Mouse (Mus musculus) left cerebral cortex, adult 2 months (tissue): ENCODE data around the gene Cdyl2. TPM values are rescaled to one million over a fixed set of nuclear protein-coding genes. Genes with fewer than 3 reads are reported as not detected.

Experiments
- DNase-seq, 2 experiments: peaks; one replicate each; pipeline ENCODE4 v3.0.0; 2021 to 2022; ENCODE audit warnings: low spot score in 2 of 2, mixed read lengths in 1 of 2; ENCODE audit errors: extremely low spot score in 1 of 2
- H3K27ac ChIP-seq: fragments of 200-600 bp; 2 replicates; pipeline ENCODE4 v1.8.1; 2022
- H3K4me3 ChIP-seq: fragments of 200-600 bp; 2 replicates; pipeline ENCODE4 v1.8.1; 2022
- CTCF ChIP-seq: fragments of 200-600 bp; IDR thresholded peaks from 2 replicates; pipeline ENCODE4 v1.8.1; 2022; ENCODE audit warnings: antibody characterized with exemption, mild to moderate bottlenecking, moderate library complexity
- intact Hi-C: fragments of 180-260 bp; cut with DNase I; formaldehyde crosslinking; loops from one replicate; pipeline ENCODE4 v1.15.1; 2025
- total RNA-seq, 2 experiments: library from RNA; stranded (reverse); gene quantifications; 2 replicates each; pipeline ENCODE4 v1.2.3; 2021

The Cdyl2 gene
- total RNA-seq, 2 experiments from 2014 or later: 22.4 to 24.1 TPM

GRCm38 (mm10) chr8:116666781-116667325, 65.9 kb downstream of the Cdyl2 start:
- no peak for DNase-seq
- no peak overlapping the region for H3K4me3 ChIP-seq
- intact Hi-C loops: no loop called here
- H3K27ac ChIP-seq: no peak overlapping the region
- TF ChIP-seq CTCF: no peak

- TF ChIP-seq CTCF: no peak
- intact Hi-C loops: loop anchor here (5.0 kb wide), 2 partner anchors 39 to 206 kb away; no protein-coding TSS in a partner anchor
- no peak for DNase-seq
- H3K4me3 ChIP-seq: no peak overlapping the region
- no peak overlapping the region for H3K27ac ChIP-seq
Measured at GRCm38 (mm10) chr8:116661521-116661920, 71.3 kb downstream of the Cdyl2 start.

- intact Hi-C loops: no loop called here
- Histone ChIP-seq H3K4me3 (no peak overlapping the region), H3K27ac (peak overlapping the region; percentile 38; the same call in 1 of the 2 replicates)
- TF ChIP-seq CTCF: no peak
- DNase-seq: no peak
Measured at GRCm38 (mm10) chr8:116656811-116657210, 76.0 kb downstream of the Cdyl2 start.

GRCm38 (mm10) chr8:116654881-116655280, 77.9 kb downstream of the Cdyl2 start:
- Histone ChIP-seq H3K4me3 (no peak overlapping the region), H3K27ac (no peak overlapping the region)
- intact Hi-C loops: no loop called here
- no peak for TF ChIP-seq CTCF
- DNase-seq: no peak

GRCm38 (mm10) chr8:116652949-116653348, 79.8 kb downstream of the Cdyl2 start:
- no peak for TF ChIP-seq CTCF
- intact Hi-C loops: no loop called here
- no peak for DNase-seq
- Histone ChIP-seq H3K4me3 (no peak overlapping the region), H3K27ac (no peak overlapping the region)

- TF ChIP-seq CTCF: no peak
- intact Hi-C loops: no loop called here
- H3K27ac ChIP-seq: no peak overlapping the region; the same call in 1 of the 2 replicates
- no peak for DNase-seq
- no peak overlapping the region for H3K4me3 ChIP-seq
Measured at GRCm38 (mm10) chr8:116649975-116650725, 82.6 kb downstream of the Cdyl2 start.

- intact Hi-C loops: no loop called here
- DNase-seq: no peak
- Histone ChIP-seq H3K27ac (no peak overlapping the region), H3K4me3 (no peak overlapping the region)
- no peak for TF ChIP-seq CTCF
Measured at GRCm38 (mm10) chr8:116645376-116645775, 87.4 kb downstream of the Cdyl2 start.

- intact Hi-C loops: no loop called here
Measured at GRCm38 (mm10) chr8:116640925-116641324, 91.9 kb downstream of the Cdyl2 start.

GRCm38 (mm10) chr8:116637998-116638397, 94.8 kb downstream of the Cdyl2 start:
- no peak overlapping the region for H3K4me3 ChIP-seq
- H3K27ac ChIP-seq: no peak overlapping the region
- no peak for DNase-seq
- intact Hi-C loops: no loop called here
- TF ChIP-seq CTCF: no peak

More at GRCm38 (mm10) chr8:116640925-116641324, 91.9 kb downstream of the Cdyl2 start:
- no peak overlapping the region for H3K4me3 ChIP-seq
- TF ChIP-seq CTCF: no peak
- DNase-seq: no peak
- no peak overlapping the region for H3K27ac ChIP-seq

GRCm38 (mm10) chr8:116637193-116637592, 95.6 kb downstream of the Cdyl2 start:
- Histone ChIP-seq H3K4me3 (no peak overlapping the region), H3K27ac (no peak overlapping the region)
- TF ChIP-seq CTCF: no peak
- intact Hi-C loops: no loop called here
- DNase-seq: no peak

- DNase-seq: no peak
- Histone ChIP-seq H3K4me3 (no peak overlapping the region), H3K27ac (no peak overlapping the region)
- no peak for TF ChIP-seq CTCF
- intact Hi-C loops: no loop called here
Measured at GRCm38 (mm10) chr8:116636396-116636795, 96.4 kb downstream of the Cdyl2 start.

- intact Hi-C loops: no loop called here
- Histone ChIP-seq H3K4me3 (no peak overlapping the region), H3K27ac (no peak overlapping the region)
- DNase-seq: no peak
- no peak for TF ChIP-seq CTCF
Measured at GRCm38 (mm10) chr8:116635972-116636371, 96.8 kb downstream of the Cdyl2 start.

GRCm38 (mm10) chr8:116635261-116635660, 97.5 kb downstream of the Cdyl2 start:
- no peak for TF ChIP-seq CTCF
- DNase-seq: no peak
- intact Hi-C loops: no loop called here
- no peak overlapping the region for H3K4me3 ChIP-seq
- H3K27ac ChIP-seq: no peak overlapping the region
